Mouse (Mus musculus): ENCODE results near the gene Nrip1.
"Not testable (repeated sequence)": the region's sequence is repeated elsewhere in the genome, so short reads cannot be mapped to it uniquely, and the experiment has no call there.

The Nrip1 gene

GRCm38 (mm10) chr16:76373671-76374091, at the start of gene Nrip1:
Nrip1 (minus strand) TSS chr16:76373827.
- DNase-seq, result no peak

- DNase-seq, result no peak
Observed at GRCm38 (mm10) chr16:76422531-76422930, 48.9 kb upstream of the Nrip1 start.

- no peak for DNase-seq
Observed at GRCm38 (mm10) chr16:76419849-76420248, 46.2 kb upstream of the Nrip1 start.

DNA sequence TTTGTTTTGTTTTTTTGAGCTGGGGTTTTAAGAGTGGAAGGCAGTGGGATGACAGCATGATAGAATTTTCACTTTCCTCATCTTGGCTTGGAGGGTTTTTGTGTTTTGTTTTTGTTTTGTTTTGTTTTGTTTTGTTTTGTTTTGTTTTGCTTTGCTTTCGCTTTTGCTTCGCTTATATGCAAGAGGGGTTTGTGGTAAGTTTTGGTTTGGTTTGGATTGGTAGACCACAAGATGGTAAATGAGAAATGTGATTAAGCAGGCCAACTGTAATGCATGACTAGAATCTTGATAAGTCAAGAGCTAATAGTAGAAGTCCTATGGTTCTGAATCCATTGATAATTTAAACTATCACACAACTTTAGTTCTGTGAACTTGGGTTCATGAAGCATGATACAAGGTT, 42.9 kb upstream of the Nrip1 start:
- DNase-seq, result no peak

DNA sequence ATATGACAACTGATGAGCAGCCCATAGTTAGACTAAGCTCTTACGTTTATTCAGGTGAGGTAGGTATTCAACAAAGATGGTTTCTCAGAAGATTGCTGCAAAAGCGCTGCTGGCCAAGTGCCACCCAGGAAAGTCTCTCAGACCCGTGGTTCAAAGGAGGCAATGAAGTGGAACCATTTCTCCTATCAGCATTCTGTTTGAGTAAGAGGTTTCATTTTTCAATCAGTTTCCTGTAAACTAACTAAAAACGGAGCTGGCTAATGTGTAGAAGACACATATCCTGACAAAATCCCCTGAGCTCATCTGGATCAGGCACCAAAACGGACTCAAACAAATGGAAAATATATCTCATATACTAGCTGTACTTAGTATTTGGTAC, 42.4 kb upstream of the Nrip1 start:
- DNase-seq, result no peak

- no peak for DNase-seq
Observed at GRCm38 (mm10) chr16:76415407-76416059, 41.9 kb upstream of the Nrip1 start.

DNA sequence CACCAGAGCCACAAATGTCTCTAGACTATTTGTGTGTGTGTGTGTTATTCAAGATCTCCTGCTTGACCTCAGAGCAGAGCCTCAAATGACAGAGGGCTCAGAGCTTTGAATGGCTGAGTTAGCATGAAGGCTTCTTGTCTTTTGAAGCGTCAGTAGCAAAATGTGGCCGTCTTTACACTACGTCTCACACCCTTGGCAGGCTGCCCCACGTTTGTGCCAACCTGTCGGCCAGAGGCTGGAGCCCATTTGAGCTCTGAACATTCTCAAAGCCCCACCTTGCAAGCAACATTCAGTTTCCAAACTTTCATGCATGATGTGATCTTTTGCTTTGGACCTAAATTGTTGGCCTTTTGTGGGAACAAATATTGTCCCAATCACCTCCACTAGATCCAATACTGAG, 40.9 kb upstream of the Nrip1 start:
- DNase-seq, result no peak

- no peak for DNase-seq
Observed at GRCm38 (mm10) chr16:76413581-76413980, 40.0 kb upstream of the Nrip1 start.

GRCm38 (mm10) chr16:76409355-76409722, 35.7 kb upstream of the Nrip1 start:
- DNase-seq, result no peak

GRCm38 (mm10) chr16:76408696-76409354, 35.2 kb upstream of the Nrip1 start:
- DNase-seq, result no peak

DNA sequence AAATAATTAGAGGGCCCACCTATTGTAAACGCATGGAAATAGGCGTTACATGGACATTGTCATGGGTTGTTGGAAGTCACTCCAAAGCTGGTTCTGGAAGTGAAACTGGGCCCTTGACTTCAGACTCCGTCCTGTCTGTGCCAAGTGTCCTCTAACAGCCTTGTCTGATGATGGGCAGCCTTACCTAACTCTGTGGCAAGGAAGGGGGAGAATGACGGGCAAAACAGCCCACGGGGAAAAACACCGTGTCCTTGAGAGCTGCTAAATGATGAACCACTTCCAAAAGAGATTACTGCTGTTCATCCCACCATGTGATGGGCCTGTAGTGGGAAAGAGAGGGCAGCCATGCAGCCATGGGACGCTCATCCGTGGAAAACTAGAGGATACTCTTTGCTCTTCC, 34.6 kb upstream of the Nrip1 start:
- no peak for DNase-seq

DNA sequence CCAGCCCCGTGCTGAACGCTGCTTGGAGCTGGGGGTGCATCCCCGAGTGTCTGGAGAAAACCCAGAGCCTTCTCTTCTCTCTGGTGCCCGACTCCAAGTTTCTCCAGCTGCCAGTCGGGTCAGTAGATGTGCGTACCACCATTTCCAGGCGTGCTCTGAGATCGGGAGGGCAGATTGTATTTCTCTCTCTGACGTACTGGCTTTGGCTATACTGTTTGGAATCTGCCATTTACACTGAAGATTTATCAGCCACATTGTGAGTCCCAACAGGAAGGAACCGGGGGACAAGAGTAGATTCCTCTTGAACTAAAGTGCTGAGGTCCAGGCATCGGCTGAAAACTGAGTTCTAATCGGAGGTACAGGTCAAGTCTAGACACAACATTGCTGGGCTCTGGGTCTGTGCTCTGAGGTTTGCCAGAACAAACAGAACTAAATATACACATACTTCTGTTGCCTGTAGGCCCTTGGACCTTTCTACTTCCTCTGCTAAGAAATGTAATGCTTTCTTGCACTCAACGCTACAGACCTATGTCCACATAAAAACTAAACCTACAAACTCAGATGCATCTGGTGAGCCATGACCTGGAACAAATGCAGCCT, 33.8 kb upstream of the Nrip1 start:
- no peak for DNase-seq

DNA sequence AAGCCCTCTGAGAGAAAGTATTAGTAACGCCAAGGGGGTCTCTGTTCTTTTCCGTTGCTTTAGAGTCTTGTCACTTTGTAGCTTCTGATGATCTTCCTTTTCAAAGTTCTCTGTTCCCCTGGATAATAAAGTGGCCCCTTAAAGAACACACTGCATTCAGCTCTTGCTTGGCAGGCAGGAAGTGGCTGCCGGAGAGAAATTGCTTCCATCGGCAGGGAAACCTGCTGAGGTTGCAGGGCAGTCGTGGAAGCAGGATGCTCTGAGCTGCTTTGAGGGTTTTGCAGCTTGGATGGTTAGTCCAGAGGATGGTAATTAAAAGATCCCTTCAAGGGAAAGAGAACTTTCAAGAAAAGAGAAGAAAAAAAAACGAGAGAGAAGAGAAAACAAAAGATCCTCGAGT, 33.3 kb upstream of the Nrip1 start:
- no peak for DNase-seq

- DNase-seq, result no peak
Observed at GRCm38 (mm10) chr16:76406319-76406718, 32.7 kb upstream of the Nrip1 start.

- DNase-seq, result not testable (repeated sequence)
Observed at GRCm38 (mm10) chr16:76403305-76403704, 29.7 kb upstream of the Nrip1 start.

DNA sequence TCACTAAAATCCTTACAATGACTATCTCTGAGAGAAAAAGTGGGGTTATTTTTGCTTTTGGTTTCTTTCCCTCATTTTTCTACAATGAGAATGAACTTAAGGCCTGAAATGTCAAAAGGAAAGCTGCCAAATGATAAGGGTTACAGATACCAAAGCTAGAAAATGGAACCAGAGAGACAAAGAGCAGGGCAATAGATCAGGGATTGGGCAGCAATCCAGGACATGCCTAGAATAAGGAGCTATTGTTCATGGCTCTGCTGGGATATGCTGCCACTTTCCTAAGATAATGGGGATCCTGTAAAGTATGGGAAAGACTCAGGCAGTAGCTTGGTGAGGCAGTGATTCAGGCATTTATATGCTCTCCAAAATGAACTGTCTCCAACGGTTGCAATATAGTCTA, 22.9 kb upstream of the Nrip1 start:
- DNase-seq, result no peak

GRCm38 (mm10) chr16:76393267-76393666, 19.6 kb upstream of the Nrip1 start:
- no peak for DNase-seq

DNA sequence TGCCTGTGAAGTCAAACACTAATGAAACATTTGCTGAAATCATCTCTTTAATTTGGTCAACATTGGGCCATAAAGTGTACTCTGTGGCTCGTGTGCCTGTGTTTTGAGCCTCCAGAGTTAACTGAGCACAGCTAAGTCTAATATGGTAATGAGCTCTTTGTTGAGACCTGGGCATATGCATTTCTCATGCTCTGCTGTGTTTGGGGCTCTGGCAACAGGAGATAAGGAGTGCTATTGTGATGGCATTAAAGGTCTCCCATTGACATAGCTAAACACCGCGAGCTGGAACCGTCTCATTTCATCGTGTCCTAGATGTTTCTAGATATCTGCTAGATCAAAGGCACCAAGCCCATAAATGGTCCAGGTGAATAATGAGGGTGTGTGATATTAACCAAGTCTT, 12.9 kb upstream of the Nrip1 start:
- DNase-seq, result no peak

DNA sequence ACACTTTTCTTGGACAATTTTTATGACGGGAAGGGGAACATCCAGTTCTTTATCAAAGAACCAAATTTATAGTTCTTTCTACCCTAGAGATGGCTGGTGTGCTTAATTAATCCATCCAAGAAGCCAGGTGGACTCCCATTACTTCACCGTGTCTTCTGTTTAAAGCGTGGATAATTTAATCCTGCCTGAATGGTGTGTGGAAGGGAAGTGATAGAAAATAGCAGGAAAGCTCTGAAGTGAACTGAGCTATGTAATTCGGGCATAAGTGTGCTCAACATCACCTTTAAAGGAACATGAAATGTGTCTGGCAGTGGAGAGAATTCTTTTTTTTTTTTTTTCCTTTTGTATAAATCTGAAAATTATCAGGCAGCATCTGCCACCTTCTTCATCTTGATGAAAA, 12.4 kb upstream of the Nrip1 start:
- DNase-seq, result no peak

DNA sequence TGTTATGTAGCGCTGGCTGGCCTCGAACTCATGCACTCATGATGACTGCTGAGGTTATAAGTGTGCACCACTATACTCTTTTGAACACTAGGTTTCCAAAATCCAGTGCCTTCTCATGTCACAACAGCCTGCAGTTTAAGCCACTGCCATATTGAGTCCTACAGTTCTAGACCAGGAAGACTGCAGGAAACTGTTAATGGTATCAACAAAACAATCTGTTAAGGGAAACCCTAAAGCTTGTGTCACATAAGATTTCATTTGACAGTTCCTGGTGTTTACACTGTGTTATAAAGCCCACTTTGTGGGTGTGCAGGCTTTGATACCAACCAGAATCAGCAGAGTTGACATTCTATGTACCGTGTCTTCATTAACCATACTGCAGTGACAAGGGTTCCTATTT, 3.6 kb upstream of the Nrip1 start:
- DNase-seq, result no peak

DNA sequence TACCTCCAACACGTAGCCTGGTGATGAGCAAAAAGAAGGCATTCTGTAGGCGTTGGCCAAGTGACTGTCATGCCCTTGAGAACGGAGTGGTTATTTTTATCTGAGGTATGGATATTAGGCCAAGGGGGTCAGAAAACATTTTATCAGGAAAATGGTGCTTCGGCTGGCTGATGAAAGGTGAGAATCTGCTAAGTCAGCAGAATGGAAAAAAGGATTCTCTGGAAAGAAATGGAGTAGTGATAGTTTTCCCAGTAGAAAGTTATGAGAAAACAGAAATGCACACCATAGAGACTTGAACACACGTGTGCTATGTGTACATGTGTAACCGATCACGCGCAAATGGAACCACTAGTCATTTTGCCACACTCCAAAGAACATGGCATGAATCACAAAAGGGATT, 3.0 kb upstream of the Nrip1 start:
- no peak for DNase-seq

DNA sequence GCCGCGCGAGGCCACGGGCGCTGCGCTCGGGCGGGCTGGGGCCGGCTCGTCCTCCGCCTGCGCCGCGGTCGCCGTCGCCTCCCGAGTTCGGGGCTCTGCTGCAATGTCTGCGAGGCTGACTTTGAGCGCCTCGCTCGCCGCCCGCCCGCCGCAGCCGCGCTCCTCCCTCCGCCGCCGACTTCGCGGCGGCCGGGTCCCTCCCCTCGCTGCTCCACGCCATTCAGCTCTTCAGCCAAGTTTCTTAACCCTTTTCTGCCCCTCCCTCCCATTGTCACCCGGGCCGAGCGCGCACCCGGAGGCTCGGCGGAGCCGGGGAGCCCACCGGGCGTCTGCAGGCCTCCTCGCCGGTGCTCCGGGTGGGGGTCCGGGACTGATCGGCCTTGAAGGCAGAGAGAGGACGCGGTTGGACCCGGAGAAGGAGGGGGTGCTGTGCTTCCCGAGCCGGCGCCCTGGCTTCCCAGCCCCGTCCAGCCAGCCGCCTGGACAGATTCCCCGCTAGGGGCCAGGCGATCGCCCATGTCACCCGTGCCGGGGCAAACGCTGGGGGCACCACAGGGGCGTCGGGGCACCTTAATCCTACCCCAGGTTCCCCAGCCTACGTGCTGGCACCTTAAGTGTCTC, 576 bp downstream of the Nrip1 start:
- DNase-seq, result peak; percentile 84

GRCm38 (mm10) chr16:76372045-76372940, 1.3 kb downstream of the Nrip1 start:
- peak; percentile 60 for DNase-seq
